Mouse (Mus musculus) forelimb bud, embryonic 11.5 days (tissue): ENCODE data around the gene Gtpbp8.

Experiments
- DNase-seq: peaks from one replicate; pipeline ENCODE4 v3.0.0-alpha.2; 2012; ENCODE audit warnings: low read depth, low spot score

The Gtpbp8 gene

DNA sequence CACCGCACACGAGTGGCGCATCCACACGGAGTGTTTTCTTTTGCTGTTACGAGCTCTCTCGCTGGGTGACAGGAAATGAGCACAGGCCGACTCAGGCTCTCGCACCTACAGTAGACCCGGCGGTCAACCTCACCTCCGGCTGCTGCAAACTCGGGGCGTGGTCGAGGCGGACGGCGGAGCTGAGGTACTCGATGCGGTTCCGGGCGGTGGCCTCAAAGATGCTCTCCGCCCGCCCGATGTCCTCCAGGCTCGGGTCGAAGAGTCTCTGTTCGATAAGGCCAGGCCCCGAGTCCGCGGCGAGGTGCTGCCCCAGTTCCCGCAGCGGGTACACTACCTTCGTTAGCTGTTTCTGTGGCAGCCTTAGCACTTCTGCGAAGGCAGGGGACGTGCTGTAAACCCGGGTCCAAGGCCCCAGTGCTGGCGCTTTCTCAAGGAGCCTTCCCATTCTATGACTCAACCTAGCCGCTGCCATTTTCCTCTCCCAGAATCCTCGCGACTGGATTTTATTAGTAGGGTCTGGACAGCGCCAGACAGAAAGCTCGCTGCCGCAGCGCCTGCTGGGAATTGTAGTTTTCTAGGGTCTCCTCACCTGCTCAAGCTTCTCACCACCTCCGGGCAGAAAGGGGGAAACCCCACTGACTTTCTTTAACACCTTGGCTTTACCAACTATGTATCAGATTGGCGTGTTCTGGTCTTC lies at the start of gene Gtpbp8:
Gtpbp8 (minus strand) TSS at position 498 of the 697 bp plus-strand sequence.
- peak; percentile 89 for DNase-seq

DNA sequence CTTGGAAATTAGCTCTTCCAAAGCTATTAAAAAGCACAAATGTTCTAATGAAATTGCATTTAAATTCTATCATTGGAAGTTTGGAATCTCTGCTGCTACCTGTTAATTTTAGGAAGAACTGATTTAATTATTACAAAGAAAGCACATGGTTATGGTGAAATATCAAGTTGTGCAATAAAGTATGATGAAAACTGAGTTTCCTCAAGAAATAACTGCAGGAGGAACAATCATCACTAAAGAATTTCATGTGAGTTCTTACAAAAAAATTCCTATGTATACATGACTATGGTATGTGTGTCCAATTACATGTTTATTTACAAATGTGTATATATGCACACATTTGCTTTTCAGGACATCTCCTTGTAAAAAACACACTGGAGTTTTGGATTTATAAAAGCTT lies 48.3 kb upstream of the Gtpbp8 start:
- no peak for DNase-seq

DNA sequence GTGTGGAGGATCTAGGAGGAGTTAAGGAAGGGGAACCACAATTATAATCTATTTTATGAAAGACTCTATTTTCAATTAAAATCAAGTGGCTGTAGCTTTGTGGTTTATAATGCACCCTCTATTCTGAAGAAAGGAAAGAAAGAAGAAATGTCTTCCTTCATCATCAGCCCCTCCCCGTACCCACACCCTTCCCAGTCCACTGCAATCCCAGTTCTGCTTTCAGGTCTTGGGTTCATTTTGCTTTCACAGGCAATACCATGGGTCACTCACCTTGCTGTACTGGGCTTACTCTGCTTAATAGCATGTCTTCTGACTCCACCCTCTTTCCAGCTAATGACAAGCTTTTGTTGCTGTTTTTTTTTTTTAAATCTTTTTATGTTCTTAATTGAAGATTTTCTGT lies 40.8 kb upstream of the Gtpbp8 start:
- no peak for DNase-seq

DNA sequence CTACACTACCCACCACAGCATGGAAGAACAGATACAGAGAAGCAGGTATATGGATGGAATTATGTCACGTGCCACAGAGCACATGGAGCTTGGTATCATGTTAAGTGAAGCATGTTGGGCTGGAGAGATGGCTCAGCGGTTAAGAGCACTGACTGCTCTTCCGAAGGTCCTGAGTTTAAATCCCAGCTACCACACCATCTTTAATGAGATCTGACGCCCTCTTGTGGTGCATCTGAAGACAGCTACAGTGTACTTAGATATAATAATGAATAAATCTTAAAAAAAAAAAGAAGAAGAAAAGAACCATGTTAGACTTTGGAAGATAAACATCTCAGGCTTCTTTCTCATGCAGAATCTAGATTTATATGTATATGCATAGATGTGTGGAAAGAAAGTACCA lies 34.6 kb upstream of the Gtpbp8 start:
- no peak for DNase-seq

DNA sequence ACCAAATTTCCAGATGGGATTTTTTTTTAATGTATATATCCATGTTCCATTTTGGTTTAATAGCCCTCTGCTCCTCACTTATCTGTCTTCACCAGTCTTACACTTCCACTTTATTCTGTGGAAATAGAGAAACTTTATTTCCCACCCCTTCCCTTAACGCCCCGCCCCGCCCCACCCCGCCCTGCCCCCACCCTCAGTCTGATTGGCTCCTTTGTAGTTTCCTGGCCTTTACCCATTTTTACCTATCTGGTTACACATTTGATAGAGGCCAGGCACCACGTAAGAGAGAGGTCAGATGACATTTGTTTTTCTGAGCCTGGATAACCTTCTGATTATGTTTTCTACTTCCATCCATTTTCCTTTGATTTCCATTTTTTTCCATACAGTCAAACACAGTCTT lies 33.3 kb upstream of the Gtpbp8 start:
- no peak for DNase-seq

DNA sequence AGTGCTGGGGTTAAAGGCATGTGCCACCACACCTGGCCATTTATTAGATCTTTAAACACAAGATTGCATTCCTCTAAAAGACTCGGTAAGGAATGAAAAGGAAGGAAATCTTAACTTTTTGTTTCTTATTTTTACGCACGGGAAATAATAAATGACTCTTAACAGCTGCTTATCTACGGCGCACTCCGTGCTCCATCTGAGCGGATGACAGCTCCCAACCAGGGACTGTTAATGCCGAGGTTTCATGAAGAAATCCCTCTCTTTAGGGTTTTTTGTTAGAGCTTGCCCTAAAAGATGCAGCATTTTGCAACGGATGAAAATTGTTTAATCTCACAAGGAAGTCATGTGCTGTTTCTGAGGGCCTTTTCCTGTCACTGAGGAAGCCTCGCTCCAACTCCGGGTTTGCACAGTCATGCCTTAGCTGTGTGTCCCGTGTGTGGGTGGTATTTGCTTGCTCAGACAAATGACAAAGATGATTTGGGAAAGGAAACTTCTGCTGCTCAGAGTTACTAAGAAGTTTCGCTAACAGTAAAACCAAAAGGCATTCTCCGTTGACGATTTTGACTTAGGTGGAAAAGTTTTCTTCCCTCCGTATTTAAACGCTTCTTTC lies 32.5 kb upstream of the Gtpbp8 start:
- no peak for DNase-seq

DNA sequence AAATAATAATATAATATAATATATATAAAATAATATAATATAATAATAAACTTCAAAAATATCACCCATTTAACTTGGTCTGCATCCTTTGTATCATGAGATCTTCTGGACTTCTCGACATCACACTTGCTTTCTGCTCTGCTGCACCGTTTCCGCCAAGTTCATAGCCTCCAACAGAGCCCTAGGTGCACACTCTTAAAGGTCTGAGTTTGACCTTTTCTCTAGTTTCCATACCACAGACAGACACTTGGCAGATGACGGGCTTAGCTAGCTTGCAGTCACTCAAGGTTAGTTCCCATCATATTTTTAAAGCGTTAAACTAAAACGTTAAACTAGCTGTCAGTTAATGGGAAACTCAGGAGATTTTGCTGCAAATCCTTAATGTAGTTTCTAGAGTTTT lies 28.0 kb upstream of the Gtpbp8 start:
- no peak for DNase-seq

DNA sequence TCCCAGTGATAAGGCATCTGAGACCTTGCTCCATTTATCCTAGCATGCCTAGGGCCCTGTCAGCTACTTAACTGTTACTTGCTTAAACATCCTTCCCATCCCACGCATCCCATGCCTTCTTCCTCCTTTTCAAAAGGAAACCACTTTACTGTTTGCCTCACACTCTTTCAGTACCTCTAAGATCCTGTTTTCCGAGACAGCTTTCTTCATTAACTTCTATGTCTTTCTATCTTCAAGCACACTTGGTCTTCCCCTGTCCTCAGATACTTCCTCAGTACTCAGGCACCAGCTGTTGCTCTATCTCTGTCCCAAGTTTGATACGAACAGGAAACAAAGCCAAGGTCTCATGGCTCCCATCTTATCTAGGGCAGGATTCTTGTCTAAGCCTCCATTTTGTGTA lies 27.5 kb upstream of the Gtpbp8 start:
- no peak for DNase-seq

DNA sequence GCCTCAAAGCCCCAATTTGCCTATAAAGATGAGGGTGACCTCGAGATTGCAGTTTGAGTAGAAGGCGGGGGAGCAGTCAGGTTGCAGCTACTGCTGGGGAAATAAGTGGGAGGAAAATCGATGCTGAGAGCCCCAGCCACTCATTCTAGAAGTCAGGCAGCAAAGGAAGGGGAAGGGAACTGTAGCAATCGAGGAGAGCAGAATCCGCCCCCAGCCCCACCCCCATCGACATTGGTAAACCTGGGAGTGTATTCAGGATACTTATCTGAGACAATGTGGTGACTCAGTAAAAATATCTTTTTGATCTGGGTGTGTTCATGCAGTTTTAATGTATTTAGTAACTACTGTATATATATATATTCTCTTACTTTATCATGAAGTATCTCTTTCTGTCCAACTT lies 26.4 kb upstream of the Gtpbp8 start:
- no peak for DNase-seq

DNA sequence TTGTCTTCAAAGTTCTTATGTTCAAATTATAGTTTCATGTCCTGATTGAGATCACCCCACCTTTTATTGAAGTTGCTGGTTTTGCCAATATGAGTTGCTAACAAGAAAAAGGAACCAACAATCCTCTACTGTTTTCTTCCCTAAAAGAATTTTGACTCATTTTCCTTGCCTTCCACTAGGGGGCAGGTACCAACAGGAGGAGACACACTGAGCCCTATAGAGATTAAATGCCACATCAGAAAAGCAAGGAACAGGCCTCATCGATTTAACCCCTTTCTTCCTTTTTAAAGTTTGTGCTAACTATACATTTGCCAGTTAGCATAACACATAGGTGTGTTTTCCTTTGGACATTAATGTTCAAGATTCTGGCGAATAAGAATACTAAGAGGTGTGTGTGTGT lies 21.8 kb upstream of the Gtpbp8 start:
- peak; percentile 19 for DNase-seq

DNA sequence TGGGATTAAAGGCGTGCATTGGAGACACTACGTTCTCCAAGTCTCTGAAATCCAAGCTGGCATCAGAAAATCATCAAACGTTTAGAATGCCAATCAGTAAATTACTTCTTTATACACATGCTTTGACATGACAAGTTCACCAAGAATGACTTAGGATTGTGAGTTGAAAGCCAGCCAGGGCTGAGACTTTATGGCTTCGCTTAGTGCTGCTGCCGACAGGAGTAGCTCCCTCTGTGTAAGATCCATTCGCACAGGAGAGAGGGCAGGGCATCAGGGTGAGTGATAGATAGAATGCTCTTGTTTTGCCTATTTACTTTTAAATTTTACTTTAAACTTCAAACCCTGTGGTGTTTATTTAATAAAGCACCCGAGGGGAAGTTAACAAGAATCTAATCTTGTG lies 21.3 kb upstream of the Gtpbp8 start:
- no peak for DNase-seq

DNA sequence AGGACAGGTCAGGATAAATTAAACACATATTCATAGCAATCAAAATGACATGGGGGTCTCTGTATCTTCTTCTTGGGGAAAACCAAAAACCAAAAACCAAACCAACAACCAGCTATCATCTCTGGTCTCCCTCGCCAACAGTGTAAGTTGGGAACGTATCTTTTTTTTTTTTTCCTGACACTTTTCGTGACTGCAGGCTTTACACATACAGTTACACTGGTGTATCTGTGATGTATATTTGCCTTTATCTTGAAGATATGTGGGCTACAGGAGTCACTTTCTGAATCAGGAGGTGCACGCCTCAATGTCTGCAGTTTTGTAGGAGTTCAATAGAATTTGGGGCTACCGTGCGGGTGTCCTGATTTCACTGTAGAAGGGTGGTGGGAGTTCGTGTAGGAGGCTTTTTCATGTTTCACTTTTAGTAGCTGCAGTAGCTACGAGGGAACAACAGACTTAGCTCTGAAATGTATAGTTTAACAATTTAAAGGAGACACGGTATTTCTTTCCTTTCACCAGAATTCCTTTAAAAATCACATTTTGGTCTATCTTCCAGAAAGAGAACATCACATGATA lies 20.2 kb upstream of the Gtpbp8 start:
- no peak for DNase-seq

DNA sequence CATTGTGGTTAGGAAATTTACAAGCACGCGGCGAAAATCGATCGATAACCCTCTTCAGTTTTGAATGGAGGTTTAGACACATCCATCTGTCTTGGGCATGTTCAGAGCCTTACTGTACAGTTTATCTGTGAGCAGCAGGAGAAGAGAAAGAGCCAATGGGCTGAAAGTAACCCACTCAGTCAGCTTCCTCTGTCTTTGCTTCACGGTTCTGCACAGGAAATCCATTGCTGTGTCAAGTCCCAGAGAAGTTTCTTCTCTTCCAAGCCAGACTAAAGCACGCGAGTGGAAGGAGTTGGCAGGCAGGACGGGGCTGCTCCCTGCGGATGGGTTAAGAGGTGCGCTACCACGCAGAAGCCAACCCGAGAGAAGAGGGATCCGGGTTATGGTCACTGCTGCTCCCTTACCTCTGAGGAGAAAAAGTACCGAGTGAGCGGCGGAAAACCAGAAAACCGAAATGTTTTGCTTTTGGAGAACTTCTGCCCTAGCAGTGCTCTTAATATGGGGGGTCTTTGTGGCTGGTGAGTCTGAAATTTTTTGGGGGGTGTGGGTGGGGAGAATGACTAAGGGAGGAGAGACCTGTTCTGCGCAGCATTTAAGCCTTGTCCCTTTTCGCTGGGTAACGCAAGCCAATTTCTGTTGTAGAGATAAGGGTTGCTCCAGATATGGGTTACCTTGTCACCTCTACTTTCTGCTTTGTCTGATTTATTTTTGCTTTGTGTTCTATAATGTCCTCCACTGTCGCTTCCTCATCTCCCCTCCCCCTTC lies 19.6 kb upstream of the Gtpbp8 start, which contains the start of gene Cd200r1:
Cd200r1 (plus strand) TSS at position 182 of the 765 bp plus-strand sequence.
- DNase-seq, result no peak

DNA sequence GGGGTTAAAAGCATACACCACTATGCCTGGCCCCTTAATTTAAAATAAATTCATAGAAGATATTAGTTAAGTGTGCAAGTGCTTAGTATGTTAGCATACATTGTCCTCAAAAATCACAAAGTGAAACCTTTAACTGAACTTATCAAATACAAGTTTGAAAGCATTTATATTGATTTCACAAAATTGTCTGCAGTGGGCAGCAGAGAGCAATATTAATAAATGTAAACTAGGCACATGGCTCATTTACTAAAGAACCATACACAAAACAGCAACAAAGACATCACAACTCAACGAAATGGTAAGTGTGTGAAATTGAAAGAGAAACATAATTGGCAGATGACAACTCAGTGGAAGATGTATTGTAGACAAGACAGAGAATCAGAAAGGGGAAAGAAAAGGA lies 15.6 kb upstream of the Gtpbp8 start:
- no peak for DNase-seq

DNA sequence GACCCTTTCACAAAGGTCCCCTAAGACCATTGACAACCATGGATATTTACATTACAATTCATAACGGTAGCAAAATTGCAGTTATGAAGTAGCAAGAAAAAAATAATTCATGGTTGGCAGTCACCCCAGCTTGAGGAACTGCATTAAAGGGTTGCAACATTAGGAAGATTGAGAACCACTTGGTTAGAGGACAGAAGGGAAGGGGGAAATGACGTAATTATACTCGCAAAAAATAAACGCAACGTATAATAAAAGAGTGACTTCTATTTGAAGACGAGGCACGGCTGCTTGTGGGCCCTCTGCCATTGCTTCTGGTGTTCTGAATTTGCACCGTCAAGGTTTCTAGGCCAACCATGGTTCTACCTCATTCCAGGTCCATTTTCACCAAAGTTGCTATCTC lies 11.5 kb upstream of the Gtpbp8 start:
- no peak for DNase-seq

DNA sequence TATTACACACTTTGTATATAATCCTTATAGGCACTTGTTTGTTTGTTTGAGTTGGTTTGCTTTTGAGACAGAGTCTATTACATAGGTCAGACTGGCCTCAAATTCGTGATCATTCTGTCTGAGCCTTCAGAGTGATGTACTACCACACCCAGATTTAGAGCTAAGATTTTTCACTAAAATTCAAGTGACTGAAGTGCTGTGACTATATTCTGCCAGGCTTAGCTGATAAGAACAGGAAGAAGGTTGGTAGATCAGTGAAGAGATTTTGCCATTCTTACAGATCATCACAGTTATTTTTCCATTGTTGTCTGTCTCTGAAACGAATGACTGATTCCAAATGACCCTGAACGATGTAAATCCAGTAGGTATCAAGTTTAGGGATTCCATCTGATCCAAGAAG lies 1.8 kb upstream of the Gtpbp8 start:
- no peak for DNase-seq

DNA sequence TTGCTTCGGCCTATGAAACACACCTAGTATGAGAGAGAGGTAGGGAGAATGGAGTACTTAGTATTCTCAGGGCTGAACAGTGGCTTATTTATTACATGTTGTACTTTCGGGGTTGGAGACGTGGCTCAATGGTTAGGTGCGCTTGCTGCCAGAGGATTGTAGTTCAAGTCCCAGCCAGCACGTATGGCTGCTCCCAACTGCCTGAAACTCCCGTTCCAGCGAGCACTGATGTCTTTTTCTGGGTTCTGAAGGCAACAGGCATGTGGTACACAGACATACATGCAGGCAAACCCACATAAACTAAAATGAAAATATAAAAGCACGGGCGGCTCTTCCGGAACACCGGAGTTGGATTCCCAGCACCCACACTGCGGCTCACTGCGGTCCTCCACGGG lies 695 bp downstream of the Gtpbp8 start:
- DNase-seq, result no peak

DNA sequence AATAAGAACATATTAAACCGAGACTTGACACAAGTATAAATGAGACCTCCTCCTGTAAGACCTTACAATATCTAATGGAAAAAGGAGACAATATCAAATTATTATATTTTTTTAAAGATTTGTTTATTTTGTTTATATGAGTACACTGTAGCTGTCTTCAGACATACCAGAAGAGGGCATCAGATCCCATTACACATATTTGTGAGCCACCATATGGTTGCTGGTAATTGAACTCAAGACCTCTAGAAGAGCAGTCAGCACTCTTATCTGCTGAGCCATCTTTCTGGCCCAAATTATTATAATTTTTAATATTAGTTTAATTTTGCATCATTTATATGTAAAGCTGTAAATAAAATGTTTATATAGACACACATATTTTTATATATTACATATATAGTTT lies 3.4 kb downstream of the Gtpbp8 start:
- DNase-seq, result no peak

DNA sequence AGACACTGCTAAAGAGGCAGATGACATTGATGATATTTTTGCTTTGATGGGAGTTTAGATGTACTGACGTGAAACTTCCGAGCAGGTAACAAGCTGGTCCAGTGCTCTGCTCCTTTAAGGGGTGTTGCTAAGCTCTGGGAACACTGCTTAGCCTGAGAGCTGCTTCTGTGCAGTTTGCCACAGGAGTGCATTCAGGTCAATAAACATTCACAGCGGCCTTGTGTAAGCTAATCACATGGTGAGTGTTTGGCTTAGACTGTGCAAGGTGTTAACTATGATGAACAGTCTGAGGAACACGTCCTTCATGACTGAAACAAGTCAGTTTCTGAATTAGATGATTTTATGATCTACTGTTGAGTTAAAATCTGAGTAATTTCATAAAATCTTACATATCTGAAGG lies 10.0 kb downstream of the Gtpbp8 start:
- DNase-seq, result no peak

DNA sequence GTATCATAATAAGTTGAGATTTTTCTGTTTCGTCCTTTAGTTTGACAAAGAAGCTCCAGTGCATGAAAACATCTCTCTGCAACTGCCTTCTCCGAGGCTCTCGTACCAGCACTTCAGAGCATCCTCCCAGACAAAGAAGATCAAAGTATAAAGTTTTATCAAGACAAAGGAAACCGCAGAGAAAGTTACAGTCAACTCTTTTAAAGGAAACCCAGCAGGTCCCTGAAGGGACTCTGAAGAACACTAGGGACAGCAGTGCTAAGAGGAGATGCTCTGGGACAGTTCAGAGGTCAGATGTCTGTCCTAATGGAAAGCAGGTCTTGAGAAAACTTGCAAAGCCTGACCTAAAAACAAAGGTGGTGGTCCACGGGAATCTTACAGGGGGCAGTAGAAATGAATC lies 10.5 kb downstream of the Gtpbp8 start:
- DNase-seq, result no peak

DNA sequence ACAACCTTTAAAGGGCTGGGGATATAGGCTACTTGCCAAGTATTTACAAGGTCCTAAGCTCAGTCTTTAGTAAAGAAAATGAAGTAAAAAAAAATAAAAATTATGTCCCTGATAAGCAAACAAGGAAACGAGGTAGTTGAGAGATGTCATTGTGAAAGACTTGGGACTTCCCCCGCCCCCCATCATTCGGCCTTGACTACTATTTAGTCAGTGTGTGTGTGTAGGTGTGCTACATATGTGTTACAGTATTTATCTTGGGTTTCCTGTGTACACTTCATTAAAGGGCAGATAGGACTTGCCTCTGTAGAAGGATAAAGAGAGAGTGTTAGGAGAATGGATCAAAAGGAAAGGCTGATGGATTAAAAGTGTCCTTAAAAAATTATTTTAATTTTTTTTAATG lies 12.1 kb downstream of the Gtpbp8 start:
- no peak for DNase-seq

DNA sequence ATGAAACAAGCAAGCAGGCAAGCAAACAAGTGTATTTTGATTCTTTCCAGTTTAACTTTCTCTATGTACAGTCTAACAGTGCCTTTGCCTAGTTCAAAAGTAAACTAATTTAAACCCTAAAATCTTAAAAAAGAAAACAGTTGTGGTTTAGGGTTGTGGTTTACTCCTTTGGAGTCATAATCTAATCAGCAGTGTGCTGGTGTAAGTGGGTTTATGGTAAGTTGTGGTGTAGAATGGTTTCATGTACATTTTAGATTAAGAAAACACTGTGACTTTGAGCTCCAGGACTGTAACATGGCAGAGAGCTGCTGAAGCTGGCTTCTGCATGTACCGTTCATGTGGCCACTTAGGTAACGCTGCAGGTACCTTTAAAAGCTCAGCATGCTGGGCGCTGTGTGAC lies 18.6 kb downstream of the Gtpbp8 start:
- DNase-seq, result no peak
